Mouse (Mus musculus) right cerebral cortex, postnatal 25 days (tissue): ENCODE results near the gene Ap1s2.

ENCODE experiments used
- DNase-seq: peaks from one replicate; pipeline ENCODE4 v3.0.0; 2022

Gene Ap1s2

DNA sequence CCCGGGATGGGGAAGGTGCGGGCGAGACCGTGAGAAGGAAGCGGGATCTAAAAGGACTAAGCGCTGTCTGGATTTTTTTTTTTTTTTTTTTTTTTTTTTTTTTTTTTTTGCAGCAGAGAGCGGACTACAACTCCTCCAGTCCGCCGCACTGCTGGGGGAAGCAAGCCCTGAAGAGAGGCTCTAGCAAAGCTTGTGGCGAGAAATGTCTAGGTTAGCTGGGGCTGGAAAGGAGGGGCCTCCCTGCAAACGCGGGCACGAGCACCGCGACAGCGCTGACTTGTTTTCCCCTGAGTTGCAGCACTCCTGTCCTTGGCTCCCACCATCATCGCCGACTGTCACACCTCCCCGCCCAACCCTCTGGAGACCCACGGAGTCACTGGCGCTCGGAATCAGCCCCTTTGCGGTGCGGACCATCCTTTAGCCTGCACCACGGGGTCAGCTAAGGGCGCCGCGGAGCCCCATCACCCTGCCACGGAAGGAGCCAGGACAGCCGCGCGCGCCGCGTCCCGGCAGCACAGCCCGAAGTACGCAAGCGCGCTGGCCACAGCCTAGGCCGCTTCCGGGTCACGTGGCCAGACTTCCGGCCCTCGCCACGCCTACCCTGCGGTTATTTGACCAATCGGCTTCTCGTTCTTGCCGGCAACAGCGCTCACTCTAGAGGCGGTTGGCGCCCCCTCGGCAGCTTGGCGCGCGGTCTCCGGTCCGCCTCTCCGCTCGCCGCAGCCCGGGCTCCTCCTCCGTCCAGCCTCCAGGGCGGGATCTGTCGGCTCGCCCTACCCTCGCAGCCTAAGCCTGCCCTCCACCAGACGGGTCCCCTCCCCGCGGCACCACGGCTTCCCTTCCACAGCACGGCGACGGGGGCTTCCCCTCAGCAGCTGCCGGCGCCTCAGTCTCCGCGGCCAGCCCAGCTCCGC, at the start of gene Ap1s2:
Gene Ap1s2 (plus strand): TSS at position 681 of the 914 bp plus-strand sequence.
- DNase-seq, result peak; percentile 95

DNA sequence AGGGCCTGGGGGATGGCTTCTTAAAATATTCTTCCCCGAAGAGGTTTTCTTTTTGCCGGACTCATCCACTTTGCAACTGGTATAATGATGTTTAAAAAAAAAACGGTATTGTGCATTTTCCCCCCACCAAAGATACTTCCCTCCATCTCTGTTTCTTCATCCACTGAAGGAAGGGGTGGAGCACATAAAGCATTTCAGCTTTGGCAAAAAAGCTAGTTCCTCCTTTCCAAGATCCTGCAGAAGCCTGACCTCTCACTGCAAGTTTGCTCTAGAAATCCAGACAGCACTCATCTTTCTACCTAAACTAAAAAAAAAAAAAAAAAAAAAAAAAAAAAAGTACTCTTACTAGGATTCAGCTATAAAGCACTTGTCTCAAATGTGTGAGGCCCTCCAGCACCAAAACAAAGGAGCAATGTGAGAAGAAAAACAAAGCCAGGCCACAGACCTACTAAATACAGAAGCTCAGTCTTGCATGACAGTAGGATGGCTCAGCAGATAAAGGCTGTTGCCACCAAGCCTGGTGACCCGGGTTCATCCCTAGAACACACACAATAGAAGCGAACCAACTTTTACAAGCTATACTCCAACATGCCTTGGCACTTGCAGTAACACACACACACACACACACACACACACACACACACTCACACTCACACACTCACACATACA, 41.0 kb upstream of the Ap1s2 start:
- DNase-seq, result no peak

GRCm38 (mm10) chrX:163868659-163869278, 40.0 kb upstream of the Ap1s2 start:
- no peak for DNase-seq

GRCm38 (mm10) chrX:163875932-163876331, 32.9 kb upstream of the Ap1s2 start:
- DNase-seq, result no peak

- DNase-seq, result no peak
Measured at GRCm38 (mm10) chrX:163876636-163877035, 32.2 kb upstream of the Ap1s2 start.

DNA sequence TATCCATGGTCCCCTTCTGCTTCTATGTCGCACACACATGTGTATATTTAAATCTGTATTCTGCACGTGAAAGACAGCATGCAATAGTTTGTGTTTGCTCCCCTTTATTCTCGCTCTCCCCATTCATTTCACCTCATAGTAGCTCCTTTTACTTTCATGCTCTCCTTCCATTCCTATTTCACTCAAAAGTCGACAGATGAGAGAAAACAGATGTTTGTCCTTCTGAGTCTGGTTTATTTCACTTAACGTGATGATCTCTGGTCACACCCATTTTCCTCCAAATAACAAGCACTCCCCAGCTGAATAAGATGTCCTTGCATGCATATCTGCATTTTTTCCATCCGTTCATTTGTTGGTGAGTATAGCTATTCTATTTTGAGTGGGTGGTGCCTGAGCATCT, 29.8 kb upstream of the Ap1s2 start:
- DNase-seq, result no peak

- DNase-seq, result no peak
Measured at GRCm38 (mm10) chrX:163879461-163879860, 29.4 kb upstream of the Ap1s2 start.

- no peak for DNase-seq
Measured at GRCm38 (mm10) chrX:163885539-163885981, 23.3 kb upstream of the Ap1s2 start.

DNA sequence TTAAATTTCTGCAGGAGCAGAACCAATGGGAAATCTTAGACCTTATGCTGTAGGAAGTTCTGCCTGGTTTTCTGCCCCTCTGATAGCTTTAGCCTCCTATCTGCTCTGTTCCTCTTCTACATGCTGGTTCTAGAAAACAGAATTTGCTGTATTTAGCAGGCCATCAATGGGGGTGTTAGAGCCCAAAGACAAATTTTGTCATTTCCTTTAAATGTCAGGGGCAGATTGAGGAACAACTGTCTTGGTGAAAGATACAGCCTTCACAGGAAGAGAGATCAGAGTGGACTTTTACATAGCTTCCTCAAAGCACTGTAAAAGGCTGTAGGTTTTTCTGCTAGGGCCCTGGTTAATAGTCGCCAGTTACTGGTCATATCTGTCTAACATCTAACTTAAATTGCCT, 11.5 kb upstream of the Ap1s2 start:
- DNase-seq, result no peak

DNA sequence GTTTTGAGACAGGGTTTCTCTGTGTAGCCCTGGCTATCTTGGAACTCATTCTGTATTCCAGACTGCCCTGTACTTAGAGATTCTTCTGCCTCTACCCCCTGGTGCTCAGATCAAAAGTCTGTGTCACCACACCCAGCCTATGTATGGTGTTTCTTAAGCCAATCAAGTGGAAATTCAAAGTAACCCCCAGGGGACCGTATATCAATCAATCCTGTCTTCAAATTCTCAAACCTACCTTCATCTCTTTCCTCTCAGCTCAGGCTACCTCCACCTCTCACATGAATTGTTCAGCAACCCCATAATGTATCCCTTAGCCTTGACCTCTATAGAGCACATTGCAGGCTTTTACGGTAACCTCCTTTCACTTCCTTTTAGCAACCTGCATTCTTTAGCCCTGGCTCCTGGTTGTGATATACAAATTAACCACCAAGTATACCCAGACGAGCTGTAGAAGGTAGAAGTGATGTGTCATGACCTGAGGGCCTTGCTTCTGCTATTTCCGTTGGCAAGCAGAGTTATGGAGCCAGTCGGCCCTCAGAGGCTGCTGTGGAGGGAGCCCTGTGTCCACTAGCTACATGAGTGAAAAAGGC, 9.3 kb upstream of the Ap1s2 start:
- no peak for DNase-seq

- no peak for DNase-seq
Measured at GRCm38 (mm10) chrX:163906861-163907260, 2.0 kb upstream of the Ap1s2 start.

GRCm38 (mm10) chrX:163908003-163908336, 847 bp upstream of the Ap1s2 start:
- DNase-seq, result no peak

DNA sequence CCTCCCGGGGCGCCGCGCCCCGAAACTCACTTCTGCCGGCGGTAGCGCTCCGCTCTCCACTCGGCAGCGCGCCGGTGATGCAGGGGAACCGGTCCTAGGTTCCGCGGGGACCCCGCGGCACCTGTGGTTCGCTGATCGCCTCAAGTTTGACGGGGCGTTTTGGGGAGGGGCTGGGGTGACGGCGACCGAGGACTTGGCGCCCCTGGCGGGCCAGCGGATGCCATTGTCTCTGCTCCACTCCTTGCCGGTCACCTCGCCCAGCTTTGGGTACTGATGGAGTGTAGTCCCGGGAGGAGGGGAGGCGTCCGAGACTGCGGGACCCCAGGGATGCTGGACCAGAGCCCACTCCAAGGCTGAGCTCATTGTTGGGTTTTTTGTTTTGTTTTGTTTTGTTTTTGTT, 564 bp downstream of the Ap1s2 start:
- DNase-seq, result no peak

GRCm38 (mm10) chrX:163912791-163913190, 4.0 kb downstream of the Ap1s2 start:
- DNase-seq, result no peak

DNA sequence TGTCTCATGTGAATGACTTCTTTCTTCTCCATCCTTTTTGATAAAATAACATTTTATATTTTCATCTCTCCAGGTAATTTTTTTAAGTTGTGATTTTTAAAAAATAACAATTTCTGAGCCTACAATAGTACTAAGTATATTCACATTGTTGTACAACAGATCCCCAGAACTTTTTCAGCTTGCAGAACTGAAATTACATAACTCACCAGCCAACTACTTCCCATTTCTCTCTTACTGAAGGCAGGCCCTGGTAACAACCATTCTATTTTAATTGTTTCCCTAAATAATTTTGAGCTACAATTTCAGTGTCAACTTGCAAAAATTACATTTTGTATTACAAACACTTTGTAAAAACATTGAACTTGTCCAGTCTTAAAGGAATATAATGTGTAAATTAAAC, 20.7 kb downstream of the Ap1s2 start:
- no peak for DNase-seq

DNA sequence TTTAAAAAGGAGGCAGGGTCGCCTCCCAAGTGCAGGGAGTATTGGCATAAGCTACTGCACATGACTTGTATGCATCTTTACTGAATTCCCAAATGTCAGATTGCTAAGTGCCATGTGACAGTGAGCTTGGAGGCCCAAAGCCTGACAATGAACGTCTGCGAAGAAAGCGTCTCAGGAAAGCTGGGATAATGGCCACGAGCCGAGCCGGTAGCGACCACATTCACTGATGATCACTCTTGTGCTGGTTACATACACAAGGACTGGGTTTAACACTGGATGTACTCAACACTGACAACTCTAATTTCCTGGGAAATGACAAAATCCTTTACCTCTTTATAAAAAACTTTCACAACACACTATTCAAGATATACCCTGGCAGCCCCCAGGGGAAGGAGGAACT, 25.9 kb downstream of the Ap1s2 start:
- DNase-seq, result no peak

DNA sequence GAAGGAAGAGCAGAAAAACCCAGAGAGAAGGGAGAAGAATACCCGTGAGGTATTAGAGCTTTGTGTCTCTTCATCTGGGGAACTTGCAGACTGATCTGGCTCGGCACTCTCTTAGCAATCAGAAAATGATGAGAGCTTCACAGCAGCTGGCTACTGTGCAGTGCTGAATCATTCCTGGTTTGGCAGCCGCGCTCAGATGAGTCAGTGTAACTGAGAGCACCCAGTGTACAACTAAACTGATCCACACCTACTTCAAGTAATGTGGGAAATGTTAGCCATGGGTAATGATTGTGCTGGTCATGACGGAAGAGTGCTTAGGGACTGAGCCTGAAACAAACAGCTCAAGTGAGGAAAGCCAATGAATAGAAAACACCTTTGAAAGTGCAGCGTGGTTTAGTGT, 29.8 kb downstream of the Ap1s2 start:
- peak; percentile 42 for DNase-seq

DNA sequence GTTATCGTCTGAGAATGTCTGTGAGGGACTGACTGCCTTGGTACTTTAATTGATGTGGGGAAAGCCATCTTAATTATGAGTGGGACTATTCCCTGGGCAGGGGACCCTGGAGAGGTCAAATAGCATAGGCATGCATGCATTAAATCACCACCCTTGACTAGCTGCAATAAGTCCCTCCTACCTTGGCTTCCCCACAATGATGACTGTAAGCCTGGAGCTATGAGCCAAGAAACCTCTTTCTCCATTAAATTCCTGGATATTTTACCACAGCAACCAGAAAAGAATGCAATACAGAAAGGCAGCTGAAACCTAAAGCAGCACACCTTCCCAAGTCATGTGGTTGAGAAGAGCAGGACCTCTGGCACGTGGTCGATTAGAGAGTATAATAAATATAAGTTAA, 35.6 kb downstream of the Ap1s2 start:
- no peak for DNase-seq

GRCm38 (mm10) chrX:163951618-163952017, 42.8 kb downstream of the Ap1s2 start:
- DNase-seq, result no peak

GRCm38 (mm10) chrX:163957381-163957780, 48.6 kb downstream of the Ap1s2 start:
- no peak for DNase-seq

GRCm38 (mm10) chrX:163957803-163958466, 49.1 kb downstream of the Ap1s2 start:
- peak; percentile 60 for DNase-seq

DNA sequence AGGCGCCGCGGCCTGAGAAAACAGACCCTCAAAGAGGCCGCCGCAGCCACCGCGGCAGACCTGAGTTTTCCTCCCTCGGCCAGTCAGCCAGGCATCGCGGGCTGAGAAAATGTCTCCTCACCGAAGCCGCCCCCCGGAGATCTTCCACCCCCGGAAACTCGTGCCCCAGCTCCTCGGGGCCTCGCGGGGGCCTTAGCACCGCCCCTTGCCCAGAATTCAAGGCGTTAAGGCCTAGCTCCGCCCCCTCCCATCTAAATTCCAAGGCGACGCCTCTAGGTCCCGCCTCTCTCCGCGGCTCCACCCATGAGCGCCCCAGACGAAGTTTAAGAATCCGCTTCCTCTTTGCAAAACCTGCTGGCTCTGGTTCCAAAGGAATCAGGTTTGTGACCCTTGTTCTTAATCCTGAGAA, 49.7 kb downstream of the Ap1s2 start, which contains the start of gene Zrsr2:
Gene Zrsr2 (minus strand): TSS at position 195 of the 409 bp plus-strand sequence.
- DNase-seq, result peak; percentile 81

DNA sequence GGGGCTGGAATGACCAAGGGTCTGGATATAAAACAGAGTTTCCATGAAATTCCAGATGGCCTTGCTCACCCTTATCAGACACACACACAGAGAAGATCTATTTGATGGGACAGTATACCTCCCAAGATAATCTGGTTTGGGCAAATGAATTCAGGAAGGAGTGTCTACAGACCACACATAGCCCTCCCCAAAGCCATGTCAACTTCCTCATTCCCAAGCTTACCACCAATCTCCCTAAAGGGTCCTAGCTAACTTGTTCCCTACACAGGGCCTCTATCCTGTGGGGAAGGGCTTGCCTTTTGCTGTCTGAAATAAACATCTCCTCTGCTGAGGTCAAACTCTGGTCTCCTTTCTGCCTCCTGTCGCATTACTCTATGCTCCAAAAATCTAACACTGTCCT, 72.3 kb downstream of the Ap1s2 start:
- DNase-seq, result no peak
